Mouse (Mus musculus) midbrain, embryonic 15.5 days (tissue): ENCODE measurements around the gene Zscan12. TPM values are rescaled to one million over a fixed set of nuclear protein-coding genes. Genes with fewer than 3 reads are reported as not detected.
"Not testable (repeated sequence)": the region's sequence is repeated elsewhere in the genome, so short reads cannot be mapped to it uniquely, and the experiment has no call there.

Experiments
- ATAC-seq: fragments of 200-750 bp; cut with Nextera tagmentation; replicated peaks from 2 replicates; pipeline ENCODE4 v1.8.0; 2017; ENCODE audit warnings: moderate TSS enrichment
- H3K27ac ChIP-seq: fragments of 300-500 bp; sonication (generic); 2 replicates; pipeline ENCODE4 v1.5.1; 2015; ENCODE audit warnings: mild to moderate bottlenecking, inconsistent platforms
- H3K27me3 ChIP-seq: fragments of 300-500 bp; sonication (generic); replicated peaks from 2 replicates; pipeline ENCODE4 v1.6.1; 2015; ENCODE audit warnings: inconsistent platforms
- H3K36me3 ChIP-seq: fragments of 300-500 bp; sonication (generic); replicated peaks from 2 replicates; pipeline ENCODE4 v1.6.1; 2015; ENCODE audit warnings: inconsistent platforms
- H3K4me1 ChIP-seq: fragments of 300-500 bp; sonication (generic); 2 replicates; pipeline ENCODE4 v1.6.1; 2015; ENCODE audit warnings: inconsistent platforms
- H3K4me2 ChIP-seq: fragments of 300-500 bp; sonication (generic); 2 replicates; pipeline ENCODE4 v1.6.1; 2015; ENCODE audit warnings: inconsistent platforms, mild to moderate bottlenecking, moderate library complexity
- H3K4me3 ChIP-seq: fragments of 300-500 bp; sonication (generic); 2 replicates; pipeline ENCODE4 v1.5.1; 2015; ENCODE audit warnings: mild to moderate bottlenecking, inconsistent platforms
- H3K9ac ChIP-seq: fragments of 300-500 bp; sonication (generic); 2 replicates; pipeline ENCODE4 v1.6.1; 2015; ENCODE audit warnings: mild to moderate bottlenecking, inconsistent platforms
- H3K9me3 ChIP-seq: fragments of 300-500 bp; sonication (generic); 2 replicates; pipeline ENCODE4 v1.6.1; 2016; ENCODE audit warnings: inconsistent platforms
- WGBS: fragments of 180-500 bp; shearing (Covaris S2); methylation state at CpG from one replicate; pipeline ENCODE4 v1.1.7; 2015; ENCODE audit warnings: mixed read lengths; 5-methylcytosine and 5-hydroxymethylcytosine counted together
- polyA plus RNA-seq: library from polyadenylated mRNA; unstranded; fragments of >200 nt; fragmentation: Nextera tagmentation; extraction: Ambion mirVana; gene quantifications from 2 replicates; pipeline ENCODE4 v1.2.1, GENCODE M21; 2015

Zscan12 gene
- polyA plus RNA-seq, 1 experiment from 2014 or later = 13.0 TPM

DNA sequence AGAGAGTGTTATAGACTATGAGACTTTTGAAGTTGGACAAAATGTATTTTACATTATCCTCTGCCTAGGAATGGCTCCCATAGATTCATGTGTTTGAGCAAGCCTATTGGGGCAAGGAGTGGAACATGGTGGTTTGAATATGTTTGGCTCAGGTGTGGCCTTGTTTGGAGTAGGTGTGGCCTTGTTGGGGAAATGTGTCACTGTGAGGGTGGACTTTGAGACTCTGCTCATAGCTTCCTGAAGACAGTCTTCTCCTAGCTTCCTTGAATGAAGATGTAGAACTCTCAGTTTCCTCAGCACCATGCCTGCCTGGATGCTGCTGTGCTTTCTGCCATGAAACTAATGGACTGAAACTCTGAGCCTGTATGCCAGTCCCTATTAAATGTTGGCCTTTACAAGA, 12.0 kb upstream of the Zscan12 start:
- H3K4me2 ChIP-seq = no peak overlapping the region
- H3K4me1 ChIP-seq = no peaks in the 10 kb centered on the region
- no peak overlapping the region for H3K27ac ChIP-seq
- H3K4me3 ChIP-seq = no peak overlapping the region
- no peak for ATAC-seq
- H3K27me3 ChIP-seq = no peaks in the 10 kb centered on the region
- H3K36me3 ChIP-seq = no peaks in the 10 kb centered on the region
- no peak overlapping the region for H3K9ac ChIP-seq
- no peaks in the 10 kb centered on the region for H3K9me3 ChIP-seq

DNA sequence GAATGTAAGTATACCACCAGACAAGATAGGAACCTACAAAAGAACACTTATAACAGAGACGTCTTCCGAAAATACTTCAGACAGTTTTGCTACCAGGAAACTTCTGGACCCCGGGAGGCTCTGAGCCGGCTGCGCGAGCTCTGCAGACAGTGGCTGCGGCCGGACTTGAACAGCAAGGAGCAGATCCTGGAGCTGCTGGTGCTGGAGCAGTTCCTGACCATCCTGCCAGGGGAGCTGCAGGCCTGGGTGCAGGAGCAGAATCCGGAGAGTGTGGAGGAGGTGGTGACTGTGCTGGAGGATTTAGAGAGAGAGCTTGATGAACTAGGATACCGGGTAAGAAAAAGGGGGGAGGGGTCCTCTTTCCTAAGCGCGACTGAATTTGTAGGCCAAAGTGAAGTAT, 1.1 kb downstream of the Zscan12 start:
- H3K27me3 ChIP-seq = no peaks in the 10 kb centered on the region
- H3K9me3 ChIP-seq = no peaks in the 10 kb centered on the region
- peaks cover 4% of the 10 kb centered on the region; the same call in 1 of the 2 replicates for H3K36me3 ChIP-seq
- peak overlapping the region; percentile 91 for H3K4me3 ChIP-seq
- no peak for ATAC-seq
- H3K9ac ChIP-seq = peak overlapping the region; percentile 95; the same call in 1 of the 2 replicates
- peaks cover 29% of the 10 kb centered on the region for H3K4me1 ChIP-seq
- H3K4me2 ChIP-seq = peak overlapping the region; percentile 76
- 64% methylated on average over 12 of the region's 12 CpGs for WGBS
- H3K27ac ChIP-seq = no peak overlapping the region

DNA sequence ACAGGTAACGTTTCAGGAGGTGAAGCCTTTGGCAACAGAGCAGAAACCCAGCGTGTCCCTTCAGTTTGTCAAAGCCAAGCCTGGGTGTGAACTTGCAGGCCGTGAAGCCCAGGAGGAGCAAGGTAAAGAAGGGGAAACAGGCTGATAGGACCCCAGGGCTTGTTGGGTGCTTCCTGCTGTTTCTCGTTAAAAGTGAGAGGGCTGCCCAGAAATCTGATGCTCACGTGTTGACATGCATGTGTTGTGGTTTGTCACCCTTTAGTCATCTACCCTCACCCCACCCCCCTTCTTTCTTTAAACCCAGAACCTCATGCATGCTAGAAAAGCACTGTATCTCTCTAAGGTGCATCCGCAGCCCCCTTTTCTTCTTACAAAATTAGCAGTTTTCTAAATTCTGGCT, 4.0 kb downstream of the Zscan12 start:
- WGBS = 87% methylated on average over 6 of the region's 6 CpGs
- Histone ChIP-seq H3K4me1 (peaks cover 29% of the 10 kb centered on the region), H3K9ac (no peak overlapping the region), H3K27ac (no peak overlapping the region), H3K27me3 (no peaks in the 10 kb centered on the region), H3K4me2 (no peak overlapping the region), H3K36me3 (peaks cover 31% of the 10 kb centered on the region), H3K9me3 (no peaks in the 10 kb centered on the region), H3K4me3 (no peak overlapping the region)
- ATAC-seq = no peak

DNA sequence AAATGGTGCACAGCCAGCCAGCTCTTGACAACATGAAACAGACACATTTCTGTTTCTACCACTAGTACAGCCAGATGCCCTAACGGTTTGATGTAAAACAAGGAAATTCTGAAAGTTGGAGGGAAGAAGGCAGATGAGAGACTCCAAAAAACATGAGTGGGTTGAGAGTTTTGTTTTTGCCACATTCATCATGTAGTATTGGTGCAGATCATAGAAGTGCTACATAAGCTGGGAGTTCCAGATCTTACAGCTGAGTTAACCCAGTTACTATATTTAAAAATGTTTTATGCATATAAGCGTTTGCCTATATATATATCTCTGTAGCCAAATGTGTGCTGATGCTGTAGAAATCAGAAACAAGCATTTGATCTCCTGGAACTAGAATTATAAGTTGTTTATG, 10.1 kb downstream of the Zscan12 start:
- 92% methylated on average over 2 of the region's 2 CpGs for WGBS
- no peaks in the 10 kb centered on the region for H3K27me3 ChIP-seq
- no peaks in the 10 kb centered on the region for H3K4me1 ChIP-seq
- H3K4me3 ChIP-seq = no peak overlapping the region
- no peak overlapping the region for H3K9ac ChIP-seq
- ATAC-seq = no peak
- H3K9me3 ChIP-seq = no peaks in the 10 kb centered on the region
- no peak overlapping the region for H3K27ac ChIP-seq
- H3K4me2 ChIP-seq = no peak overlapping the region
- peaks cover 31% of the 10 kb centered on the region for H3K36me3 ChIP-seq

DNA sequence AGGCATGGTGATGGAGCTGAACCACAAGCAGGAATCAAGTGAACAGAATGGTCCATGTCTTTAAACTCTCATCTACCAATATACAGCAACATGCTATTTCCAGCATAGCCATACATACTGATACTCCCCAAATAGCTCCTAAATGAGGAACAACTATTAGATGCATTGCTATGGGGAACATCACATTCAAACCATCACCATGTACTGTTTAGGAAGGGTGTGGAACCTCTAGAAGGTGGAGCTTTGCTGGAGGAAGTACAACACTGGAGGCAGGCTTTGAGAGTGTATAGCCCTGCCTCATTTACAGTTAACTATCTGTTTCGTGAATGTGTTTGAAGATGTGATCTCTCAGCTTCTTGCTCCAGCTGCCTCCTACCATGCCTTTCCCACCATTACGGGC, 15.2 kb downstream of the Zscan12 start:
- Histone ChIP-seq H3K9me3 (no peaks in the 10 kb centered on the region), H3K4me1 (no peaks in the 10 kb centered on the region), H3K4me2 (no peak overlapping the region), H3K27ac (no peak overlapping the region), H3K9ac (no peak overlapping the region), H3K27me3 (no peaks in the 10 kb centered on the region), H3K36me3 (no peaks in the 10 kb centered on the region), H3K4me3 (no peak overlapping the region)
- WGBS = 88% methylated on average over 2 of the region's 2 CpGs
- no peak for ATAC-seq

DNA sequence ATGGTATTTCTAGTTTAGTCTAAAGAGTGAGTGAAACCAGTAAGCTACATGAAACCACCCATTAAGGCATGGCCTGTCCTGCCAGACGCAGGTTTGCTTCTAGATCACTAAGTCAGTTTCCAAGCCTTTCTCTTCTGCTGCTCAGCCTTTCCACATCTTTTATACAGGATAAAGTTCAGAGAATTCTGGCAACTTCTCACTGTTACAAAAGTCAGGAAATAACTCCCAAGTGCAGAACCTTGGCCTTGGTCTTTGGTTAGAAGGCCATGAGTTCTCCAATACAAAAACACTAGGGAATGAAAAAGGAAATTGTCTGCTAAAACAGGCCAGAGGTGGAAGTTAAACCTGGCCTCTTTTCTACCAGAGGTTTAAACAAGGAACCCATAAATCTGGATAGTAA, 32.6 kb downstream of the Zscan12 start:
- no peaks in the 10 kb centered on the region for H3K9me3 ChIP-seq
- no peak overlapping the region for H3K4me2 ChIP-seq
- H3K9ac ChIP-seq = no peak overlapping the region
- peaks cover 42% of the 10 kb centered on the region for H3K36me3 ChIP-seq
- peaks cover 18% of the 10 kb centered on the region for H3K4me1 ChIP-seq
- H3K27ac ChIP-seq = no peak overlapping the region
- H3K4me3 ChIP-seq = no peak overlapping the region
- no peak for ATAC-seq
- 96% methylated on average over 1 of the region's 1 CpGs for whole genome bisulfite sequencing
- no peaks in the 10 kb centered on the region for H3K27me3 ChIP-seq

DNA sequence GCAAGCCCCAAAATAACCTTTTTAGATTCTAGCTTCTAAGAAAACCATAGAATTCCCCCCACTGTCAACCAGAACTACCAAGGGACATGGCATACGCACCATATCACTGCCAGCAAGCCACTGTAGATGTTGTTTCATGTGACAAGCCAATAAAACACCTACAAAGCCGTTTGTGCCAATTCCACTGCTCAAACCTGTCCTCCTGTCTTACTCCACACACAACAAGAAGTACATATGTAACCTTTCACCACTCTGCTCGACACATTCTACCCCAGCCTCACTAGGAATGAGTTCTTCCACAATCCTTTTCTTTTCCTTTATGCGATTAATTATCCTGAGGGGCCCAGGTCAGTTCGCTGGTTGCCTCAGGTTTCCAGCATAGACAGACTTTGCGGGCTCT, 33.0 kb downstream of the Zscan12 start:
- no peak for ATAC-seq
- peaks cover 37% of the 10 kb centered on the region for H3K36me3 ChIP-seq
- no peaks in the 10 kb centered on the region for H3K27me3 ChIP-seq
- H3K9me3 ChIP-seq = no peaks in the 10 kb centered on the region
- H3K4me2 ChIP-seq = no peak overlapping the region
- no peak overlapping the region for H3K9ac ChIP-seq
- WGBS = 95% methylated on average over 6 of the region's 6 CpGs
- H3K27ac ChIP-seq = no peak overlapping the region
- peaks cover 20% of the 10 kb centered on the region for H3K4me1 ChIP-seq
- H3K4me3 ChIP-seq = no peak overlapping the region

DNA sequence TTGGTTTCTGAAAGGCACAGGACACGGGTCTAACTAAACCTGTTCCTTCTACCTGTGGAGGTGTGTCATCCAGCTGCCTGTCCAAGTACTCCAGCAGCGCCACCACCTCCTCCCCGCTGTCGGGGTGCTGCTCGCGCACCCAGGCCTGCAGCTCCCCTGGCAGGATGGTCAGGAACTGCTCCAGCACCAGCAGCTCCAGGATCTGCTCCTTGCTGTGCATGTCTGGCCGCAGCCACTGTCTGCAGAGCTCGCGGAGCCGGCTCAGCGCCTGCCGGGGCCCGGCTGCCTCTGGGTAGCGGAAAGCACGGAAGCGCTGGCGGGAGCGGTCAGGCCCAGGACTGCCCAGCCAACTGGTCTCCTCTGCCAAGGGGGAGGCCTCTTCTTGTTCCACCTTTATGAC, 33.4 kb downstream of the Zscan12 start:
- H3K9ac ChIP-seq, H3K27me3 ChIP-seq, H3K4me3 ChIP-seq, H3K4me2 ChIP-seq, H3K9me3 ChIP-seq, H3K27ac ChIP-seq: not testable (repeated sequence)
- 0 out of 2 replicates have a peak, but pooled peaks have one; percentile 30 for ATAC-seq
- H3K4me1 ChIP-seq = peaks cover 25% of the 10 kb centered on the region
- 97% methylated on average over 17 of the region's 18 CpGs for WGBS
- H3K36me3 ChIP-seq = peaks cover 33% of the 10 kb centered on the region

DNA sequence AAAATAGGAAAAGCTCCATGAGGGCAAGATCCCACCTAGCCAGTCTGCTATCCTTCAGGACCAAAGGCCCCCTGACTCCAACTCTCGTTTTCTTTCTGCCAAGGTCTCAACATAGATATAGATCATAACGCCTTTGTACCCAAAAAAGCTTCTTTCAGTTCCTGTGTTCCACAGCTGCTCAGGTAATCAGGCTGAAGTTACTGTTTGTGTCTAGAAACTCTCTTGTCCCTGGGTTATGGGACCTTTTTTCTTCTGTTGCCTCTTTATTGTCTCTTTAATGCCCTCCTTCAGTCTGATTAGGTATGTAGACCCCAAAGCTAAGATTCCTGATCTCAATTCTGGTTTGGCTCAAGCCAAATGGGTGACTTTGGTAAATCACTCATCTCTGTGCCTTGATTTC, 34.9 kb downstream of the Zscan12 start:
- H3K27ac ChIP-seq = no peak overlapping the region
- WGBS = 98% methylated on average over 2 of the region's 2 CpGs
- ATAC-seq = no peak
- peaks cover 19% of the 10 kb centered on the region for H3K36me3 ChIP-seq
- no peak overlapping the region for H3K9ac ChIP-seq
- H3K27me3 ChIP-seq = no peaks in the 10 kb centered on the region
- H3K9me3 ChIP-seq = no peaks in the 10 kb centered on the region
- H3K4me3 ChIP-seq = no peak overlapping the region
- H3K4me1 ChIP-seq = peaks cover 34% of the 10 kb centered on the region
- no peak overlapping the region for H3K4me2 ChIP-seq

DNA sequence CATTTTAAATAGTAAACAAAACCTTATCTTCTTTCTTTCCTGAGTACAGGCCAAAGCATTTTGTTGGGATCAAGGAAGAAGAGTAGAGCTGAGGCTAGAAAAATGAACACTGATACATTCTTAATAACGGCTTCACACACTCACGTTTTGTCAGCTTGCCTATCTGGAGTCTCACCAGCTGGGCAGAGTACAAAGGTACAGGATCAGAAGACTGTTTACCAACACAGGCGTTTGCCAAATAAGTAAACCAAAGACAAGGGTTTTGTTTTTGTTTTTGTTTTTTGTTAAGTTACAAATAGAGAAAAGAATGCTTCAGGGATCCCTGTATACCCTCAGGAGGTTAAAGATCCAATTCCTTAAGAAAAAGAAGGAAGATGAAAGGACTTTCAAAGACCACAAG, 38.5 kb downstream of the Zscan12 start:
- Histone ChIP-seq H3K9ac (0 out of 2 replicates have a peak overlapping the region, but pooled peaks have one; percentile 71), H3K27ac (no peak overlapping the region), H3K4me3 (peak overlapping the region; percentile 70)

DNA sequence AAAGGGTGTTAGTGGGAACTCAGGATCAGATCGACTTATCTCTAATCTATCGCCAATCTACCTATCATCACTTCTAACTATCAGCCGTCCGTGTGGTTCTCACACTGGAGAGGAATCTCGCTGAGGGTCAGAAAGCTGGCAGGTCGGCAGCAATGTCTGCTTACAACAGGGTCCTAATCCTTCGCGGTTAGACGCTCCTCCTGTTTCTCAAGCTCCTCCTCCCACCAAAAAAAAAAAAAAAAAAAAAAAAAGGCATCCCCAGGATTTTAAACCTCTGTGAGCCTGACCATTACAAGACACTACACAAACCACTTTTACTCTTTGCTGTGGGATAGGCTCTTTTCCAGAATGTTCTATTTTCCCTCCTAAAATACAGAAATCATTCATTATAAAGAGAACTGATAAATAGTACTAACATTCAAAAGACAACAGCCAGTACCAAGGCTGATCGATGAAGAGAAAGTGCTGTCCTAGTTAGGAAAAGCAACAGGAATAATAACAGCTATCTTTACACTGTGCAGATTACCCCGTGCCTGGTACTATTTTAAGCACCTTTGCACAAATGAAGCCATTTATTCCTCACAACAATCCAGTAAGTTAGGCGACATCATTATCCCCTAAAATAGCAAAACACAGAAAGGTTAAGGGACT, 39.1 kb downstream of the Zscan12 start:
- no peaks in the 10 kb centered on the region for H3K36me3 ChIP-seq

More for the DNA sequence above, 38.5 kb downstream of the Zscan12 start:
- WGBS = 83% methylated on average over 3 of the region's 3 CpGs
- no peaks in the 10 kb centered on the region for H3K9me3 ChIP-seq
- peak overlapping the region; percentile 64 for H3K4me2 ChIP-seq
- no peaks in the 10 kb centered on the region for H3K36me3 ChIP-seq
- ATAC-seq = no peak
- peaks cover 3% of the 10 kb centered on the region; the same call in 1 of the 2 replicates for H3K27me3 ChIP-seq
- peaks cover 34% of the 10 kb centered on the region for H3K4me1 ChIP-seq

DNA sequence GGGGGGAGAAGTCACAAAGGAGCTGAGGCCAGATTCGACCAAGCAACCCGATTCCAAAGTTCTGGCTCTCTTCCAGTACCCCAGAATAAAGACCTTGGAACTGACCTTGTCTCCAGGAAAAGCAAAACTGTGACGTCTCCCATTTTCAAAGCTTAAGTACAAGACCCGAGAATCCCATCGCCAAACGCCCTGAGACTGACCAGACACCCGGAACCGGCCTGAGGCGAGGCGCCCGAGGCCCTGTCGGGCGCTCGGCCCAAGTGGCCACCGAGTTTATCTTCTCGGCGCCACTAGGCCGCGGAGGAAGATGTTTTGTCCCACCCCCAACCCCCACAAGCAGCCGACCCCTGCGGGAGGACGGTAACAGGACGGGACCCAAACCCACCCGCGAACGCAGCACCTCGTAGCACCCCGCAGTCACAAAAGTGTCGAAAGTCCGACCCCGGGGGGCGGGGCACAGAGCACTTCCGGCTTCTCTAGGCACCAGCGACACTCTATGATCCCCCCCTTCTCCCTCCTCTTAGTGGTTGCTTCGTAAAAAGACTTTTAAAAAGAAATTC, 39.7 kb downstream of the Zscan12 start, which contains the start of gene Zkscan3:
Zkscan3 (minus strand) TSS at position 469 of the 560 bp plus-strand sequence.
- Histone ChIP-seq H3K4me1 (peaks cover 34% of the 10 kb centered on the region), H3K4me3 (peak within 1 kb of the TSS; percentile 70), H3K27ac (peak within 1 kb of the TSS; percentile 78), H3K27me3 (peaks cover 3% of the 10 kb centered on the region; the same call in 1 of the 2 replicates), H3K4me2 (peak within 1 kb of the TSS; percentile 64), H3K36me3 (no peaks in the 10 kb centered on the region), H3K9me3 (no peaks in the 10 kb centered on the region), H3K9ac (peak within 1 kb of the TSS; percentile 71)
- ATAC-seq = peak; percentile 96
- under 1% methylated on average over 35 of the region's 35 CpGs for WGBS

More for the DNA sequence above, 39.1 kb downstream of the Zscan12 start:
- Histone ChIP-seq H3K9me3 (no peaks in the 10 kb centered on the region), H3K9ac (peak overlapping the region; percentile 71), H3K4me3 (peak overlapping the region; percentile 70), H3K4me1 (peaks cover 34% of the 10 kb centered on the region), H3K27ac (peak overlapping the region; percentile 78), H3K4me2 (peak overlapping the region; percentile 64), H3K27me3 (peaks cover 3% of the 10 kb centered on the region; the same call in 1 of the 2 replicates)
- peak; percentile 65; the same call in 1 of the 2 replicates for ATAC-seq
- WGBS = 12% methylated on average over 12 of the region's 12 CpGs
